Mouse (Mus musculus): ENCODE measurements around the gene Ano5.

Ano5 gene

DNA sequence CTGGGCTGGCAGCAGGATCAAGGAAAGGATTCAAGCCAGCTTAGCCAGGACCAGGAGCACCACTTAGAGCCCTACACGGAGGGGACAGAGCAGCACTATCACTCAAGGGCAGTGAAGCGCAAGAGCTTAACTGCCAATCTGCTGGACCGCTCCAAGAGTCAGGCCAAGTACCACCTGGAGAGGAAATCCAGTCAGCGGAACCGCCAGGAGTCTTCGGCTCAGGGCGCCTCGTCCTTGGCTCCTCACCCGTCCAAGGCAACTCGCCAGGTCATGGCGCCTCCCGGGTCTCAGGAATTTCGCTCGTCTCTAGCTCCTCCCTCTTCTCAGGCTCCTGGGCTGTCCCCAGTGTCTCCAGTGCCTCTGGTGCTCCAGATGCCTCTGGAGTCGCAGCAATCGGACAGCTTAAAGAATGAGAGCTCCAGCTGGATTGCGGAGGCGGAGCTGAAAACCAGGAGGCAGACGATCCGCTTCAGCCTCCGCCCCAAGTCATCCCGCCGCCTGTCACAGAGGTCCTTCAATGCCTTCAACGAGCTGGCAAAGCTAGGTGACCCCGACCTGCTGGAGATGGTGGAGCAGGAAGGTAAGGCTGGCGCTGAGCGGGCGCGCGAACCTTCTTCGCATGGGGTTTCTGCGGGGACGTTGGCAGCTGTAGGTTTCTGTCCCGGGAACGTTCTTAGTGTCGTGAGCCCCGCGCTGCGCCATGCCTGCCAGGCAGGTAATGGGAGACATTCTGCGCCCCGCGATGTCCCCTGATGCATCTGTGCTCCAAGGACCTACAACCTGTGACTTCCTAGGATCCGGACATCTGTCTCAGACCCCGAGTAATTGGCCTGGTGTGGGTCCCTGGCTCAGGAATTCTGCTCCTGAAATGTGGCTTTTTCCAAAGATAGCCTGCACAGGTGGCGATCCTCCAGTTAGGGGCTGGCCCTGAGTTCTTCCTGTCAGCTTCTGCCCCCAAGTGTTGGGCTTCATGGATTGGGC lies at the start of gene Ano5:
Gene Ano5 (plus strand): TSS at position 359 of the 981 bp plus-strand sequence.
- no peak for DNase-seq (ENCODE audit: low spot score in 2 of 2)

DNA sequence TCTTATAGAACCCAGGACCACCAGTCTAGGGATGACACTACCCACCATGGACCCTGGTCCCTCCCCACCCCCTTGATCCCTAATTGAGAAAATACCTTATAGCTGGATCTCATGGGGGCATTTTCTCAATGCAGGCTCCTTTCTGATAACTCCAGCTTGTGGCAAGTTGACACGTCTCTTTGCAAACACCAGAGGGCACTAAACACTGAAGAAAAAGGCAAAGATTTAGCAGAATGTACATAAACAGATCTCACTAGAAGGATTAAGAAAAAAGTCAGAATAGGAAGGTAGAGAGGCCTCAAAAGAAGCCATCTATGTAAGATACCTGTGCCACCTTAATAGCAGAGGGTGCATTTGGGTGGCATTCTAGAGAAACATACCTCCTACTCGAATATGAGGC lies 11.4 kb upstream of the Ano5 start:
- DNase-seq (ENCODE audit: low spot score in 2 of 2): no peak

DNA sequence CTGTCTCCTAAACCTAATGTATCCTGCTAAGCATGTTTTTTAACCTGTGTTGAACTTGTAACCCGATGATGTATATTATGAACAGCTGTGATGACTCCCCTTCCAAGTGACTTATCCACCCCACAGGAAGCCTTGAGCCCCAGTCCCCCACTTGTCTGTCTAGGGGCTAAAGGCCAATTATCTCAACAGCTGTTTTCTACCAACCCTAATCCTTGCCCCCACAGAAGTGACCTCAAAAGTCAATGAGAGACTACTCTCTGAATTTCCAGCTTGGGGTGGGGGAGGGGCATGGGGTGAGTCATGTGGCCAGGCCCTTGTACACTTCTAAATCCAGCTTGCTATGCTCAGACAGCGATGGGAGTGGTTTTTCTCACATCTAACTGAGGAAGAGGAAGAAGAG lies 6.9 kb upstream of the Ano5 start:
- no peak for DNase-seq (ENCODE audit: low spot score in 2 of 2)

DNA sequence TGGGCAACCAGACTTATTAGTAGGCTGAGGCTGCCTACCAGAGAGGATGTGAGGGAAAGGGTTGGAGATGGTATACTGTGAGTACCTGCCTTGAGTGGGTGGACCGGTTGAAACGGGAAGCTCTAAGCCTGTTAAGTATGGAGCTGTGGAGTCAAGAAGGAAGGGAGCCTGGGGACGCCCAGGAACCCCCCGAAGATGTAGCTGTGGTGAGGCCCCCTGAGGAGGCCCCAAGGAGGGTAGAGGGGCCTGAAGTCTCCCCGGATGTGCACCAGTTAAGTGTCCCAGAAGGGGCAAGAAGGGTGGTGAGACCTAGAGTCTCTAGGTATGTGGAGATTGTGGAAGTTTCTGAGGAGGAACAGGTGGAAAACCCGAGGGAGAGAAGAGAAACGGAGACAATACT lies 682 bp upstream of the Ano5 start:
- no peak for DNase-seq (ENCODE audit: low spot score in 2 of 2)

DNA sequence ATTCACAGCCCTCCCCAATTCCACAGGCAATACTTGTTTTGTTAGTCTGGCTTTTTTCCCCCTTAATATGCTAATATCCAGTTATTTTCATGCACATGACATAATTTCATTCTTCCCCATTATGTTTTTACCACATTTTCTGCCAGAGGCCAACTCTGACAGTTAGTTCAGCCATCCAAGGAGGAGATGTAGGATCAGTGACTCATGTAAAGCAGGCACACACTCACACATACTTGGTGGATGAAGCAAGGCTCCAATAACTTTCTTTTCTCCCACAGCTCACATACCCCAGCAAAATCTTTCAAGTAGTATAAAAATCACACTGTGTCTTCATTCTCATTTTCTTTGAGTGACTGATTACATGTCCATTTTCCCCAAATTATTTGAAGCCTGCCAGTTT lies 28.5 kb downstream of the Ano5 start:
- no peak for DNase-seq (ENCODE audit: low spot score in 2 of 2)

DNA sequence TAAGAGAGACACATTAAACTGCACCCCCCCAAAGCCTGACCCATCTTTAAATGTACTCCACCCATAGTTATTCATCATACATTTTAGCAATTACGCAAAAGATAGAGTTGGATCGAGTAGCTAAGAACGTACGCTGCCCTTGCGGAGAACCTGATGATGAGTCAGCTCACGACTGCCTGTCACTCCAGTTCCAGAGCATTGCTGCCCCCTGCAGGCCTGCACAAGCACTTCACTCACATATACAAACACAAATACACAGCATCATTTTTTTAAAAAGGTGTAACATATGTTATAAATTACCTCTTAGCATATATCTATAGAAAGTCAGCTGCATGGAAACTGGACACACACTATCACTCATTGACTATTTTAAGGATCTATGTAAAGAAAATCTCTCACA lies 29.9 kb downstream of the Ano5 start:
- DNase-seq (ENCODE audit: low spot score in 2 of 2): no peak

DNA sequence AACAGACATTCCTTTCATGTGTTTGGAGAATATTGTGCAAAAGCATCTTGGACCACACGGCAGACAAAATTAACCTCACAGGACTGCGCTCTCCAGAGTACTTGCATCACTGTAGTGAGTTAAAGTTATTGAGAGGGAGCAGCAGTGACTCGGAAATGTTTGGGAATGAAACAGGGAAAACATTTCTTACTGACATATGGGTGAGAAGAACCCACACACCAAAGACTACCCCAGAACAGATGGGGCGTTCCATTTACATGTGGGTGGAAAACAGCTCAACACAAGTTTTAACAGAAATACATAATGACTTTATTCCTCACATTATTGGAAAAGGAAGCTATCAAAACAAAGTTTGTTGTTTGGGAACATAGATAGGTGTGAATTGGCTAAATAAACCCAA lies 89.2 kb downstream of the Ano5 start:
- DNase-seq (ENCODE audit: low spot score in 2 of 2): no peak

DNA sequence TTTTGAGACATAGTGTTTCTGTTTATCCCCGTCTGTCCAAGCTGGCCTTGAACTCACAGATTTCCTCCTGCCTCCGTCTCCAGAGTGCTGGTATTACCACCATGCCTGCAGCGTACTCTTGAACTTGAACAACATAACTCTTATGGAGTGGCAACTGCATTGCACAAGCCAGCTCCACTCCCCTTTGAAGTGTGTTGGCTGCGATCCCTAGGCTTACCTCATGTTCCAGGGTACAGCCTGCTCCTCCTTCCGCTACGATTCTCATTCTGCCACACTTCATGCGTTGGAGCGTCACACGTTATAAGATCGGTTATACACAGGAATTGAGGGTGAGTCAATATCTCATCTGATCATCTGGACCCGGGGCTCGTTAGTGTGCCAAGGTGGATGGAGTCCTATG lies 92.9 kb downstream of the Ano5 start:
- DNase-seq (ENCODE audit: low spot score in 2 of 2): no peak

DNA sequence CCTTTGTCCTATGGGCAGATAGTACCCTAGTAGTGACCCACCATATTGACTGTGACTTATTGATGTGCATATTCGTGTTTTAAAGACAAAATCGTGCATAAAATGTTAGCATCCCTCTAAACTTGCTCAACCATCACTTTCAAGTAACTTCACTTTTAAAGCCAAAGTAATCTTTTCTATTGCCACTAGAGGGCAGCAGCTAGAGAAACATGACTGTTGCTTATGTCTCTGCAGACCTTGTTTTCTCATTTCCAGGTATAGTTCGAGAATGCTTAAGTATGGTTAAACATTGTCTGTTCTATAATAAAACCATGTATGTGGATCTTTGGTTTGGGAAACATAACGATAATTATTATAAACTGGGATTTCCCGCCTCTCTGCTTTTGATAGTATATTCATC lies 103.6 kb downstream of the Ano5 start:
- DNase-seq (ENCODE audit: low spot score in 2 of 2): no peak

DNA sequence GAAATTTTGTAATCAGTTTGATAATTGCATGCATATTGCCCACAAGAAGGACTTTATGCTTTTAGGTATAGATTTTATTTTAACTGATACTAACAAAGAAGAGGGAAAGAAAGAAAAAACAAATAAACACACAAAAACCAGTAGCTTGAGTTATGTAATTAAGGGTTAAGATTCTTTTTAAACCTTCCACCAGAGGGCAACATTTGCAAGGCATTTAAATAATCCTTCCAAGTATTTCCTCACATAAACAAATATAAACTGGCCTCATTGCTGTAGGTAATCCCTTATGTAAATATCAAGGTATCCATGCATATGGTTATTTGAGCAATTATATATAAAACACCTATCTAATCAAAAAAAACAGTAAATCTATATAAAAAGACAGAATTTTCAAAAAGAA lies 107.1 kb downstream of the Ano5 start:
- no peak for DNase-seq (ENCODE audit: low spot score in 2 of 2)

DNA sequence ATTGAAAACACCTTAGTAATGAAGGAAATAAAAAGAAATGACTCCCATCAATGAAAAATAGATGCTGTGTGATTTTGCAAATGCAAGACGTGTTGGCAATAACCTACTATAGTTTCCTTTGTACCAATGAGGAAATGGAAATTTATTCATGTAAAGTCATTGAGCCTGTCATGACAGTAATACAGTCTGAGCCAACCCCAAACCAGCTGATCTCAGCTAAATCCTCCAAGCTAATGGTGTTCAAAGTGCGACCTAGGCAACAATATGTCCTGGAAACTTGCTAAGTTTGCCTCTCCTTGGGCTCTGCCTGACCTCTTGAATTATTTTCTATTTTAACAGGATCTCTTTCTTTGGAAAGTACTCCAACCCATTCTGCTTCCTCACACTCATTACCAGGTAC lies 107.6 kb downstream of the Ano5 start:
- DNase-seq (ENCODE audit: low spot score in 2 of 2): no peak

DNA sequence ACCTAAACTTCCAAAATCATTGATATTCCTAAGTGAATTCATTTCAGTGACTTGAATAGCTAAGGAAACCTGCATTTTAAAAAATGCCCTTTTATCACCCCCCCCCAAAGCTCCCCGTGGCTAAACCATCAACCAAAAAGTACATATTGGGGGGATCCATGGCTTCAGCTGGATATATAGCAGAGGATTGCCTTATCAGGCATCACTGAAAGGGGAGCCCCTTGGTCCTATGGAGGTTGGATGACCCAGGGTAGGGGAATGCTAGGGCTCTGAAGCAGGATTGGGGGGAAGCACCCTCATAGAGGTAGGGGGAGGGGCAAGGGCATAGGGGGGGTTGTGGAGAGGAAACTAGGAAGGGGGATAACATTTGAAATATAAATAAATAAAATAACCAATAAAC lies 109.1 kb downstream of the Ano5 start:
- DNase-seq (ENCODE audit: low spot score in 2 of 2): no peak

DNA sequence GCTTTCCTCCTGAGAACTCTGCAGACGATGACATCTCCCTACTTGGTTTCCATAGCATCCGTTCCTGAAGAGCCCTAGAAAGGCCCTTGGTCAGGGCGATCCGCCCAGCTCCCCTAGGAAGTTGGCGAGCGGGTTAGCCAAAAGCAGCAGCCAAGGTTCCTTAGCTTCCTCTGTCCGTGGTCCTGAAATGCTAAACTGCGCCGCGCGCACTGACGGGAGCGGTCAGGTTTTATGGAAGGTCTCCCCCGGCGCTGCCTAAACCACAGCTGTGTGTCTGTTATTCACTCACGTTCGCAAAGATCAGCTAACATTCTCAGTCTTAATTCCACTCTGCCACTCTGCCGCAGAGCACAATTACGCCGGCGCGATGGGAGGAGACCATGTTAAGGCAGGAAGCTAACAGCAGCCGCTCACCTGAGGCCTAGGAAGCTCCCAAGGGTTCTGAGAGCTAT lies 110.9 kb downstream of the Ano5 start, which contains the start of gene Slc17a6:
Gene Slc17a6 (plus strand): TSS at position 313 of the 452 bp plus-strand sequence.
- no peak for DNase-seq (ENCODE audit: low spot score in 2 of 2)

DNA sequence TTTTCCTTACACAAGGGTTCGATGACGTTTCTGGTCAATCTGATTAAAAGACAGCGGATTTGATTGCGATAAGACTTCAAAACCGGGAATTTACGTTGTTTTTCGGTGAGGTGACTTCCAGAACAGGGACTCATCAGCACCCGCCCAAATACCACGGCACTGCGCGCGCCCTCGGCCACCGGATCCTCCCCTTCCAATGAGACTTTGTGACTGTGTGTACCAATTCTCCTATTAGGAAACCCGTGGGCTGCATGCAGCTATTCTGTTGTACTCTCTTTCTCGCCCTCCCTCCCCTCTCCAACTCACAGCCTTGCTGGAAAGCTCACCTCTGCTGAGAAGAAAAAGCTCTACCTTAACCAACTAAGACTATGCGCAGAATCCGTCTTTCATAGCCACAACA lies 111.4 kb downstream of the Ano5 start:
- no peak for DNase-seq (ENCODE audit: low spot score in 2 of 2)

DNA sequence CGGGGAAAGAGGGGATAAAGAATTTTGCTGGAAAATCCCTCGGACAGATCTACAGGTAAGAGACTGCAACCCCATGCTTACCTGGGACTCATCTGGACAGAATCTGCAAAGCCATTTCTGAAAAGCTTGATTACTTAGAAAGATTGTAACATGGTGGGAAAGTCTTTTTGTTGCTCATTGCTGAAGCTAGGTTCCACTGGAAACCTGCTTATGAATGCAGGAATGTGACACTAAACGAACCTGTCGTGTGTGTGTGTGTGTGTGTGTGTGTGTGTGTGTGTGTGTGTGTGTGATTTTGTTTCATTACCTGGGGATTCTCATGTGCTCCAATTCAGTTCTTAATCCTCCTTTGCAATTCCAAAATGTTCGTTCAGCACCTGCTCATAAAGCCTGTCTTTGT lies 111.8 kb downstream of the Ano5 start:
- no peak for DNase-seq (ENCODE audit: low spot score in 2 of 2)

DNA sequence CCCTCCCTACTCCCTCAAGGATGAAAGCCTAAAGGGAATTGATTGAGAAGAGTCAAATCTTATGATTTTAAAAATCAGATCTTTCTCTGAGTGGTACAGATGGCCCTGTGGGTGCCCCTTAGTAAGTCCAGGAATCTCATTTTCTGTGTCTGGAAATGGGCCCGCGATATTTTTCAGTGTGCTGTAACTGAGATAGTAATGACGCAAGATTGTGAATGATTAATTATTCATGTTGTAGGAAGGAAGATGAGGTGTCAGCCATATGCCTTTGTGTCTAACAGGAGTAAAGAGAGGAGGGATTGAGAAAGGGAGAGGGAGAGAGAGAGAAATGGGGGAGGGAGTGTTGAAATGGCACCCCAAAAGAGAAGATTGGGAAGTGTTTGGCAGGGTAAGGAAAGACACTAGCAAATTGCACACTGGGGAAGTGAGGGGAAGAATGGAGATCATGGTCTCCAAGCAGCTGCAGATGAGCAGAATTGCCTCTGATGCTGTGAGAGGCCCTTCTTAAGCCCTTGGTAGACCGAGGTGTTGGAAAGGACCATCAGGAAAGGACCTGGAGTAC lies 113.6 kb downstream of the Ano5 start:
- DNase-seq (ENCODE audit: low spot score in 2 of 2): no peak

DNA sequence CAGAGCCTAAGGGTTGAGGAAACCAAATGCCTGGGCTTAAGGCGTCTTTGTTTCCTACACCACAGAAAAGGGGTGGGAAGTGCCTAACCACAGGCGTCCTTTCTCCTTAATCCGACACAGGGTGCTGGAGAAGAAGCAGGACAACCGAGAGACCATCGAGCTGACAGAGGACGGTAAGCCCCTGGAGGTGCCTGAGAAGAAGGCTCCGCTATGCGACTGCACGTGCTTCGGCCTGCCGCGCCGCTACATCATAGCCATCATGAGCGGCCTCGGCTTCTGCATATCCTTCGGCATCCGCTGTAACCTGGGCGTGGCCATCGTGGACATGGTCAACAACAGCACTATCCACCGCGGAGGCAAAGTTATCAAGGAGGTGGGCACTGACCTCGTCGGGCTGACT lies 114.3 kb downstream of the Ano5 start:
- DNase-seq (ENCODE audit: low spot score in 2 of 2): no peak

DNA sequence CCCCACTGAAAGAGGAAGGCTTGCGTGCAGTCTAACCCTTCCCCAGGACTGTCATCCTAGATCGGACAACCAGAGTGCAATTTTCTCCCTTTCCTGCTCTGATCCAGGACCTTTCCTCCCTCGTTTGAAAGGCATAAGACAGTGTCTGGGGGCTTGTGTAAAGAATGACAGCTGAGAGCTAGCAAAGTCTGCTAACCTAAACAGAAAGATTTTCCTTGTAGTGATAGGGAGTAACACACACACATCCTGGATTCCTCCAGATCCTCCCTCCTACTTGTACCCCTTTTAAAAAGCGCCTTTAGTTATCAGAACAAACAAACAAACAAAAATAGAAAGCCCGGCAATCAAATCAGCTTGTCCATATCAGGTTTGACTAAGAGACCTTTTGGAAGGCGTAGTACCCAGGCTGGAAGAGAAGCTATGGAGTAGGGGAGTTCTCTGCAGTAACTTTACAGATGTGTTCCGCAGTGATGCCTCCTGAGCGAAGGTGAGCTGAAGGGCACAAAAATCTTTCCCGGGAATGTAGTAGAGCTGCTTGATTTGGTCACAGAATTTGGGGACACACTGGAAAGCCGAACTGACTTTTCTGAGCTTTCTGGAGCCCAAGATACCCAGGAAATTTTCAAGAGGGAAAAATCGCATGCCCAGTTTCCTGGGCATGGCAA lies 114.9 kb downstream of the Ano5 start:
- DNase-seq (ENCODE audit: low spot score in 2 of 2): no peak

DNA sequence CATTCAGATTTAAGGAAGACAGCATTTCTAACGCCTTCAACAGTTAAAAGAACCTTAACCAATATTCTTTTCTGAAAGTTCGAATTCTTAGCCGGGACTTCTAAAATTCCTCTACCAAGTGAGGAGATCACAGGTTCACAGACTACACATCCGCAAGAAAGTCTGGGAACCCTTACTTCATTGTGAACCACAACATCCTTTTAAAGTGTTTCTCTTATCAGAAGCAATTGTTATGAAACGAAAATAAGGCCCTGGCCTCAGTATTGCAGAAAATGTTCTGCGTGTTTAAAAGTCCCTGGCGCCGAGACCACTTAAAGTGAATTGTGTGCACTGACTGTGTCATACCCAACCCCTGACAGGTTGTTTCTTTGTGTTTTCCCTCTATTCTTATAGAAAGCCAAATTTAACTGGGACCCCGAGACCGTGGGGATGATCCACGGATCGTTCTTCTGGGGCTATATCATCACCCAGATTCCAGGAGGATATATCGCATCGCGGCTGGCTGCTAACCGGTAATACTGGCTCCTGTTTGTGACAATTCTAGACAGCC lies 115.7 kb downstream of the Ano5 start:
- no peak for DNase-seq (ENCODE audit: low spot score in 2 of 2)

DNA sequence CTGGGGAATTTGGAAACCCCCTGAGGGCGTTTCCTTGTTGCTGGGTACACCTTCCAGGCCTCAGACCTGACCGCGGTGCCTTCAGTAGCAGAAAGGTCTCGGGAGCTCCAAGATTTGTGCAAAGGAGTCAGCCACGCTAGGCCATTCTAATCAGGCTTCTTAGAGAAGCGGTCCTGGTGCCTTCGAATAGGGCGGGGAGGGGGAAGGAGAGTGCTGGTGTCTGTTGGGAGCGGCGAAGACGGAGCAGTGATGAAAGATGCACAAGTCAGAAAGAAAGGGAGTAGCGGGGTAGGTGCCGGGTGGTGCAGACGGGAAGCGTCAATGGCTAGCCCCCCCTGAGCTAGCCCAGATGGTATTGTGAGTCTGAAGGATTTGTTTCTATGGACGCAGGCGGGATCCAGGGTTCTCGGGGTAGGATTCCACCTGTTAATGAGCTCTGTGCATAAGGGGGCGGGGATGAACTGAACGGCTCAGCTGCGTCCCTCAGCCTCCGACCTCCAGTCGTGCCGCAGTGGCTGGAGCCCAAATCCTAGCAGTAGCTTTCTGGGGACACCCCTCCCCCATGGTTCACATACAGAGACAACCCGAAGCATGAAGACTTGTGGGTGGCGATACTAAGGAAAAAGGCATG lies 116.3 kb downstream of the Ano5 start:
- DNase-seq (ENCODE audit: low spot score in 2 of 2): no peak

DNA sequence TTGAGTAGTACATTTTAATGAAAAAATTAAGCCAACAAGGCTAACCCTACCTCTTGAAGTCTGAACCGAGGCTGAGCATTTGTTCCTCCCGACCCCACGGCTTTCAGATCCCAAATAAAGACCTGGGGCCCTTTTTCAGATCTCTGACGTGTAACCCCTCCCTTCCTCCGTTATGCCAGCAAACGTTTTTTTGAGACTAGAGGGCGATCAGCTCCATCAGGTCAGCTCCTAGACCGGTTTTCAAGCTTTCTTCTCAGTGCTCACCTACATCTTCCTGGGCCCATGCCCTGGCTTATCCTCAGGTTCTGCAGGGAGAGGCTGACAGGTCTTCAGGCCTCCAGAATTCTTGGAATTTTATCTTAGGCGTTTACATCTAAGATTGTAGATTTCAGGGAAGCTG lies 116.8 kb downstream of the Ano5 start:
- no peak for DNase-seq (ENCODE audit: low spot score in 2 of 2)

DNA sequence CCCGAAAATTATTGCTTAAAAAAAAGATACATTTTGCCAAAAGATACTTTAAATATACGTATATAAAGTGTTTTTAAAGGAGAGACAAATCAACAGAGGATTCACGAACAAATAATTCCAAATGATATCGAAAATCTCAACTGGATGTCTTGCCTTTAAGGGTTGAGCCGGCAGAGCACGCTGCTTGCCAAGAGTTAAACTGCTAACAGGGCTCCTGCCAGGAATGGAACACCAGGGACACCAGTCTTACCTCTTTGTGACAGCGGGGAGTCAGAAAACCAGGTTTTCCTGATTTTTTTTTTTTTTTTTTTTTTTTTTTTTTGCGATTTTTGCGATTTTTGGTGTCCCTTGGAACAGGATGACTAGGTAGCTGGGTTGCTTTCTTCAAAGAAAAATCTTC lies 117.5 kb downstream of the Ano5 start:
- DNase-seq (ENCODE audit: low spot score in 2 of 2): no peak

Data from spleen, postnatal 36 days (tissue).